Mouse (Mus musculus) adrenal gland, postnatal 14 days (tissue): ENCODE measurements around the gene Kcnh2. TPM values are rescaled to one million over a fixed set of nuclear protein-coding genes. Genes with fewer than 3 reads are reported as not detected.

ENCODE experiments used
- DNase-seq: peaks from one replicate; pipeline ENCODE4 v3.0.0; 2021; ENCODE audit warnings: mixed read lengths
- total RNA-seq: library from RNA; stranded (reverse); gene quantifications from 2 replicates; pipeline ENCODE4 v1.2.3, GENCODE M21; 2021

Kcnh2 gene
- total RNA-seq, 1 experiment from 2014 or later, result 10.7 TPM

- DNase-seq, result no peak
Observed at GRCm38 (mm10) chr5:24346313-24346712, 5.1 kb downstream of the Kcnh2 start.

GRCm38 (mm10) chr5:24344477-24345051 is 6.8 kb downstream of the Kcnh2 start:
- no peak for DNase-seq

GRCm38 (mm10) chr5:24343977-24344436 is 7.4 kb downstream of the Kcnh2 start:
- no peak for DNase-seq

GRCm38 (mm10) chr5:24343379-24343778 is 8.0 kb downstream of the Kcnh2 start:
- DNase-seq, result no peak

- DNase-seq, result no peak
Observed at GRCm38 (mm10) chr5:24342966-24343365, 8.4 kb downstream of the Kcnh2 start.

GRCm38 (mm10) chr5:24342205-24342963 is 9.0 kb downstream of the Kcnh2 start:
- no peak for DNase-seq

- DNase-seq, result no peak
Observed at GRCm38 (mm10) chr5:24337821-24338220, 13.6 kb downstream of the Kcnh2 start.

GRCm38 (mm10) chr5:24337366-24337765 is 14.0 kb downstream of the Kcnh2 start:
- peak; percentile 57 for DNase-seq

GRCm38 (mm10) chr5:24335888-24336511 is 15.4 kb downstream of the Kcnh2 start:
- DNase-seq, result peak; percentile 74

GRCm38 (mm10) chr5:24334749-24335148 is 16.7 kb downstream of the Kcnh2 start:
- DNase-seq, result no peak

- no peak for DNase-seq
Observed at GRCm38 (mm10) chr5:24332401-24332800, 19.0 kb downstream of the Kcnh2 start.

- DNase-seq, result no peak
Observed at GRCm38 (mm10) chr5:24329965-24330298, 21.5 kb downstream of the Kcnh2 start.

GRCm38 (mm10) chr5:24329212-24329964 is 22.0 kb downstream of the Kcnh2 start:
- peak; percentile 90 for DNase-seq

GRCm38 (mm10) chr5:24328813-24329211 is 22.6 kb downstream of the Kcnh2 start:
- no peak for DNase-seq

- DNase-seq, result peak; percentile 79
Observed at GRCm38 (mm10) chr5:24326842-24327417, 24.5 kb downstream of the Kcnh2 start.

GRCm38 (mm10) chr5:24326166-24326841 is 25.1 kb downstream of the Kcnh2 start:
- no peak for DNase-seq

GRCm38 (mm10) chr5:24325251-24325650 is 26.2 kb downstream of the Kcnh2 start:
- no peak for DNase-seq

- DNase-seq, result peak; percentile 58
Observed at GRCm38 (mm10) chr5:24321711-24322682, 29.4 kb downstream of the Kcnh2 start.

GRCm38 (mm10) chr5:24320894-24321293 is 30.5 kb downstream of the Kcnh2 start:
- no peak for DNase-seq

- peak; percentile 85 for DNase-seq
Observed at GRCm38 (mm10) chr5:24320467-24320813, 31.0 kb downstream of the Kcnh2 start.
